ENCODE assay signal across 17 mouse cellular contexts in the genomic region with DNA sequence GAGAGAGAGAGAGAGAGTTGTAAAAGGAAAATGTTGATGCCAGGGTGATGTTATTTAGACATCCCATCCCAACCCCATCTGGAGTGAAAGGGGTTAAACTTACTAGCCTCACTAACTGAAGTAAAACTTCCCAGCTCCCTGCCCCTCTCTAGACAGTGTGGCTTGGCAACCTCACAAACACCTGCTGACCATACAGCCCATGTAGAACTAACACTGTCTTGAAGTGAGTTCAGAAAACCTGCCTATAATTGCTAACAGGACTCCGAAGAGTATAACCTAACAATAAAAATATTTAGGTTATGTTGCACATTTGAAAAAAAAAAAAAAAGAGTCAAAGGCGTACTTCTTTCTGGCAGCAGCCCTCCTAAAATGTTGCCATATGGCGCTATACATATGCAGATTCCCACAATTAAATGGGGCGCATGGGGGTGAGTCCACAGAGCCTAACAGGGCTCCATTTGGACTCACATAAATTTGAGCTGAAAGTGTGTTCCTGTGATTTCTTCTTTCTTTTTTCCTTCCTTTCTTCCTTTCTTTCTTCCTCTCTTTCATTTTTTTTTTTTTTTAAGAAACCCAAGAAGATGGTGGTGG.
DNase-seq lines count a peak whose midpoint lies in the region; ATAC-seq and TF ChIP-seq lines count a peak whose summit lies in the region.
"Had no signal": no experiment of that assay in that cellular context is flagged by ENCODE, and none has a peak within 500 bp of the region (broad histone marks: within the 10 kb centered on the region; RNA-seq: fewer than 3 reads in every experiment).

No protein-coding gene starts in this region.

- WGBS in embryonic facial prominence, embryonic 11.5 days: 54% methylated on average over 4 of the region's 4 CpGs
- WGBS in embryonic facial prominence, embryonic 10.5 days: 61% methylated on average over 4 of the region's 4 CpGs
- 54% methylated on average over 4 of the region's 4 CpGs for WGBS in hindbrain, embryonic 12.5 days
- WGBS in hindbrain, postnatal 0 days: 57% methylated on average over 4 of the region's 4 CpGs
- 51% methylated on average over 4 of the region's 4 CpGs for WGBS in hindbrain, embryonic 13.5 days

- no peaks in the 10 kb centered on the region for H3K9me3 ChIP-seq in embryonic facial prominence, embryonic 11.5 days (replicated peaks; ENCODE audit: control insufficient read depth, low read length)
- H3K9me3 ChIP-seq in embryonic facial prominence, embryonic 10.5 days: no peaks in the 10 kb centered on the region
- H3K9me3 ChIP-seq in hindbrain, embryonic 12.5 days (replicated peaks): no peaks in the 10 kb centered on the region
- no peaks in the 10 kb centered on the region for H3K9me3 ChIP-seq in hindbrain, postnatal 0 days (ENCODE audit: low read length)
- no peaks in the 10 kb centered on the region for H3K9me3 ChIP-seq in hindbrain, embryonic 13.5 days
- H3K9me3 ChIP-seq: kidney, embryonic 15.5 days; midbrain, embryonic 15.5 days; neural tube, embryonic 13.5 days had no signal

- no peaks in the 10 kb centered on the region for H3K4me1 ChIP-seq in embryonic facial prominence, embryonic 11.5 days (ENCODE audit: control insufficient read depth, insufficient read depth, low read length)
- peaks cover 11% of the 10 kb centered on the region; the same call in 1 of the 2 replicates for H3K4me1 ChIP-seq in embryonic facial prominence, embryonic 10.5 days
- H3K4me1 ChIP-seq in hindbrain, embryonic 12.5 days: peaks cover 8% of the 10 kb centered on the region; the same call in 1 of the 2 replicates
- no peaks in the 10 kb centered on the region for H3K4me1 ChIP-seq in hindbrain, postnatal 0 days (ENCODE audit: insufficient read depth, low read length)
- H3K4me1 ChIP-seq in hindbrain, embryonic 13.5 days (replicated peaks): peaks cover 14% of the 10 kb centered on the region
- H3K4me1 ChIP-seq: kidney, embryonic 15.5 days; midbrain, embryonic 15.5 days had no signal

- DNase-seq in embryonic facial prominence, embryonic 11.5 days (ENCODE audit: low spot score): peak; percentile 57
- DNase-seq in embryonic facial prominence, embryonic 10.5 days (ENCODE audit: low spot score): no peak
- DNase-seq in hindbrain, postnatal 0 days (ENCODE audit: low spot score): no peak
- DNase-seq in brain, adult 2 months (ENCODE audit: low read depth, low spot score): peak; percentile 81
- DNase-seq in B cell, adult 2 months: no peak
- DNase-seq: gastrocnemius, adult 2 months; heart, postnatal 10 days; lung, adult 2 months; lung, postnatal 4 days; thymus, adult 2 months had no signal

- no peak overlapping the region for H3K4me3 ChIP-seq in embryonic facial prominence, embryonic 11.5 days (ENCODE audit: low read depth, low read length)
- H3K4me3 ChIP-seq in embryonic facial prominence, embryonic 10.5 days: no peak overlapping the region
- H3K4me3 ChIP-seq in hindbrain, embryonic 12.5 days: no peak overlapping the region
- no peak overlapping the region for H3K4me3 ChIP-seq in hindbrain, postnatal 0 days (ENCODE audit: low read length)
- H3K4me3 ChIP-seq in hindbrain, embryonic 13.5 days: no peak overlapping the region
- H3K4me3 ChIP-seq: gastrocnemius, adult 2 months; kidney, embryonic 15.5 days; left cerebral cortex, adult 2 months; midbrain, embryonic 15.5 days; neural tube, embryonic 13.5 days had no signal

- H3K36me3 ChIP-seq in embryonic facial prominence, embryonic 11.5 days (replicated peaks; ENCODE audit: control insufficient read depth, insufficient read depth, low read depth, low read length): no peaks in the 10 kb centered on the region
- no peaks in the 10 kb centered on the region for H3K36me3 ChIP-seq in embryonic facial prominence, embryonic 10.5 days (replicated peaks)
- no peaks in the 10 kb centered on the region for H3K36me3 ChIP-seq in hindbrain, embryonic 12.5 days
- no peaks in the 10 kb centered on the region for H3K36me3 ChIP-seq in hindbrain, postnatal 0 days (ENCODE audit: insufficient read depth, low read length)
- no peaks in the 10 kb centered on the region for H3K36me3 ChIP-seq in hindbrain, embryonic 13.5 days
- H3K36me3 ChIP-seq: kidney, embryonic 15.5 days; midbrain, embryonic 15.5 days; neural tube, embryonic 13.5 days had no signal

- H3K27ac ChIP-seq in embryonic facial prominence, embryonic 11.5 days (replicated peaks; ENCODE audit: low read depth, low read length): no peak overlapping the region
- no peak overlapping the region for H3K27ac ChIP-seq in embryonic facial prominence, embryonic 10.5 days (replicated peaks)
- no peak overlapping the region for H3K27ac ChIP-seq in hindbrain, embryonic 12.5 days
- no peak overlapping the region for H3K27ac ChIP-seq in hindbrain, postnatal 0 days
- no peak overlapping the region for H3K27ac ChIP-seq in hindbrain, embryonic 13.5 days
- H3K27ac ChIP-seq: gastrocnemius, adult 2 months; kidney, embryonic 15.5 days; left cerebral cortex, adult 2 months; midbrain, embryonic 15.5 days; neural tube, embryonic 13.5 days had no signal

- no peak for ATAC-seq in embryonic facial prominence, embryonic 11.5 days (replicated peaks; ENCODE audit: insufficient number of reproducible peaks, low FRiP score, low TSS enrichment, low read depth)
- peak; percentile 26; the same call in 1 of the 2 replicates for ATAC-seq in hindbrain, embryonic 12.5 days (ENCODE audit: low FRiP score)
- ATAC-seq in hindbrain, postnatal 0 days: no peak
- ATAC-seq in hindbrain, embryonic 13.5 days (ENCODE audit: low FRiP score): peak; percentile 49; the same call in 1 of the 2 replicates
- no peak for ATAC-seq in granulocyte monocyte progenitor cell, adult 5-6 weeks (replicated peaks; ENCODE audit: poor library complexity, severe bottlenecking)
- ATAC-seq: midbrain, embryonic 15.5 days had no signal

- no peak for TF ChIP-seq CTCF in hindbrain, postnatal 0 days (IDR thresholded peaks at IDR 0.05; ENCODE audit: low read depth)

- no peak overlapping the region for H3K4me2 ChIP-seq in embryonic facial prominence, embryonic 11.5 days (ENCODE audit: low read depth, low read length)
- H3K4me2 ChIP-seq in hindbrain, embryonic 12.5 days (replicated peaks): no peak overlapping the region
- no peak overlapping the region for H3K4me2 ChIP-seq in hindbrain, postnatal 0 days (ENCODE audit: low read depth, low read length)
- H3K4me2 ChIP-seq in hindbrain, embryonic 13.5 days: no peak overlapping the region
- H3K4me2 ChIP-seq: kidney, embryonic 15.5 days; midbrain, embryonic 15.5 days; neural tube, embryonic 13.5 days had no signal

- H3K27me3 ChIP-seq in embryonic facial prominence, embryonic 11.5 days (ENCODE audit: control insufficient read depth, insufficient read depth, low read length): no peaks in the 10 kb centered on the region
- no peaks in the 10 kb centered on the region for H3K27me3 ChIP-seq in embryonic facial prominence, embryonic 10.5 days (replicated peaks; ENCODE audit: low read depth, poor library complexity, severe bottlenecking)
- no peaks in the 10 kb centered on the region for H3K27me3 ChIP-seq in hindbrain, embryonic 12.5 days
- no peaks in the 10 kb centered on the region for H3K27me3 ChIP-seq in hindbrain, postnatal 0 days (ENCODE audit: insufficient read depth, low read length)
- no peaks in the 10 kb centered on the region for H3K27me3 ChIP-seq in hindbrain, embryonic 13.5 days
- H3K27me3 ChIP-seq: kidney, embryonic 15.5 days; midbrain, embryonic 15.5 days; neural tube, embryonic 13.5 days had no signal

- H3K9ac ChIP-seq in embryonic facial prominence, embryonic 11.5 days (replicated peaks; ENCODE audit: low read length): no peak overlapping the region
- no peak overlapping the region for H3K9ac ChIP-seq in hindbrain, embryonic 12.5 days
- no peak overlapping the region for H3K9ac ChIP-seq in hindbrain, postnatal 0 days (replicated peaks; ENCODE audit: low read length)
- no peak overlapping the region for H3K9ac ChIP-seq in hindbrain, embryonic 13.5 days
- H3K9ac ChIP-seq: kidney, embryonic 15.5 days; midbrain, embryonic 15.5 days; neural tube, embryonic 13.5 days had no signal

Comparison
In these comparisons a context has a peak if more than half of its experiments do, and no peak if none do; other contexts are left out.
1. ATAC-seq: peak in hindbrain, embryonic 12.5 days (single experiment) and hindbrain, embryonic 13.5 days (single experiment); none in embryonic facial prominence, embryonic 11.5 days (single experiment), hindbrain, postnatal 0 days (single experiment) and granulocyte monocyte progenitor cell, adult 5-6 weeks (single experiment).
2. DNase-seq: peak in embryonic facial prominence, embryonic 11.5 days (single experiment) and brain, adult 2 months (single experiment); none in embryonic facial prominence, embryonic 10.5 days (single experiment), hindbrain, postnatal 0 days (single experiment) and B cell, adult 2 months (0 of 2).